Mouse (Mus musculus) C3H10T1/2 (cell line): ENCODE measurements around the gene Tmem254b. TPM values are rescaled to one million over a fixed set of nuclear protein-coding genes. Genes with fewer than 3 reads are reported as not detected.

Experiments used
- polyA plus RNA-seq, 2 experiments: library from polyadenylated mRNA; unstranded; fragments of >200 nt; fragmentation: generic; extraction: Trizol; gene quantifications; one replicate each; pipeline ENCODE4 v1.2.1; 2012; ENCODE audit warnings: missing spikeins in 2 of 2

Gene Tmem254b
- polyA plus RNA-seq = 10 to 100 TPM in 1 of 2 experiments, 1 to 10 TPM in 1; 9.1 to 12.7 TPM

DNA sequence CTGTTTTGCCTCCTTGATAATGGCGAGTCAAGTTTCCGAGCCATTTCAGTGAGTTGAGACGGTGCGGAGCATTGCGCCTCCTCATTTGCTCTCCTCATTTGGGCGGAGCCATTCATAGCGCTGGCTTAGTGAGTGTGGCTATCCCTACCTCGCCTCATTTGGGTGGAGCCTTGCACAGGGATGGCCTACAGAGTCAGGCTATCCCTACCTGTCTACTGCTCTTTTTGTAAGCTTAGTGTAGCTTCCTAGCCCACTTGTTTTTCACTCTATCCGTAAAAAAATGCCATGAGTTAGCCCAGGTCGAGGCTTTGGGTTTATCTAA lies at the start of gene Tmem254b:
Gene Tmem254b, minus strand, starts transcription at position 116 of the 322 bp plus-strand sequence.

GRCm38 (mm10) chr14:26182380-26182779 lies 24.5 kb downstream of the Tmem254b start, which contains the start of gene Plac9b:
Gene Plac9b, minus strand, starts transcription at chr14:26182480.

Other genes with a start within 250 kb of the Tmem254b start
- gene Duxbl1, start 228.5 kb downstream of the Tmem254b start, polyA plus RNA-seq = not detected
- gene Gm9780, start 164.3 kb downstream of the Tmem254b start, polyA plus RNA-seq = 1 to 10 TPM in 1 of 2 experiments, under 1 TPM in 1; 0.20 to 4.1 TPM
- 1 to 10 TPM; 4.9 to 5.2 TPM for gene Tmem254c, start 139.7 kb downstream of the Tmem254b start, polyA plus RNA-seq
- not detected for gene Cphx2, start 125.5 kb downstream of the Tmem254b start, polyA plus RNA-seq
- not detected for gene Cphx3, start 124.7 kb downstream of the Tmem254b start, polyA plus RNA-seq
- not detected for gene Duxbl2, start 88.7 kb downstream of the Tmem254b start, polyA plus RNA-seq
- gene Plac9b, start 24.6 kb downstream of the Tmem254b start, polyA plus RNA-seq = 1 to 10 TPM; 1.2 to 5.0 TPM
- gene Duxbl3, start 50.9 kb upstream of the Tmem254b start, polyA plus RNA-seq = not detected